Mouse (Mus musculus) brain, embryonic 18.5 days (tissue): ENCODE data around the gene Fam13c.

ENCODE experiments used
- DNase-seq: peaks from one replicate; pipeline ENCODE4 v3.0.0-alpha.2; 2012; ENCODE audit warnings: low read depth, low spot score

Gene Fam13c

DNA sequence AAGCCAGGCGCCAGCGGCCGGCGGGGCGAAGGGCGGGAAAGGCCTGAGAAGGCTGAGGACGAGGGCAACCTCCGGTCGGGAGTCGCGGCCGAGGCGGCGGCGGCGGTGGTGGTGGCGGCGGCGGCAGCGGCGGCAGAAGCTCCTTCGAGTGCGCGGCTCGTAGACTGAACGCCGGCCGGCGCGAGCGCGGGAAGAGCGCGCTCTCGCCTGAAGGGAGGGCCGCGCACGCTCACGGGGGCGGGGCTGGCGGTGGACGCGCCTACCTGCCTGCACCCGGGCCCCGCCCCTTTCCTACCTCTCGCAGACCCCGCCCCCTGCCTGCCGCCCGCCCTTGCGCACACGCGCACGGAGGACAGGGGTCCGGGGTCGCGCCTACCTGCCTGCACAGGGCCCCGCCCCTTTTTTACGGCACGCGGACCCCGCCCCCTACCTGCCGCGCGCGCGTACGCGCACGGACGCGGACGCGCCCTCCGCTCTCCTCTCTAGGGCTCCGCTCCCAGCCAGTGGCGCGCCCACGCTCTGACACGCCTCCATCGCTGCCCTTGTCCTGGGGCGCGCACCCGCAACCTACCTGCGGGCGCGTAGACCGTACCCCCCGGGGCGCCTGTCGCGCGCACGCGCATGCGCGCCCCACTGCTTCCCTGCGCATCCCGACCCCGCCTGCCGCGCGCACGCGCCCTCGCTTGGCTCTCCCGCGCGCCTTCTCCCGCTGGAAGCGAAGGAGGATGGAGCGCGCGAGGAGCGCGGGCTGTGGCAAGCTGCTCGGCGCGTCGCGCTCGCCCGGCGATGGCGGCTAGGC, 159.0 kb downstream of the Fam13c start:
- peak; percentile 87 for DNase-seq

GRCm38 (mm10) chr10:70599925-70600305, 159.6 kb downstream of the Fam13c start:
- DNase-seq = peak; percentile 8
